Mouse (Mus musculus): ENCODE data around the gene Dtd1. TPM values are rescaled to one million over a fixed set of nuclear protein-coding genes. Genes with fewer than 3 reads are reported as not detected.

Dtd1 gene
- polyA plus RNA-seq, 1 experiment from 2014 or later, result 33.3 TPM

GRCm38 (mm10) chr2:144714596-144714995, 114.9 kb downstream of the Dtd1 start:
- Histone ChIP-seq H3K4me3 (ENCODE audit: low read depth, low read length) (no peak overlapping the region), H3K27ac (replicated peaks; ENCODE audit: low read depth, low read length) (no peak overlapping the region), H3K36me3 (ENCODE audit: control insufficient read depth, insufficient read depth, low read length) (no peaks in the 10 kb centered on the region), H3K9ac (ENCODE audit: low read depth, low read length) (no peak overlapping the region), H3K4me2 (ENCODE audit: low read depth, low read length) (no peak overlapping the region), H3K9me3 (ENCODE audit: control insufficient read depth, low read length) (0 out of 2 replicates have a peak, but pooled peaks cover 4% of the 10 kb centered on the region), H3K27me3 (replicated peaks; ENCODE audit: control insufficient read depth, insufficient read depth, low read length) (no peaks in the 10 kb centered on the region), H3K4me1 (ENCODE audit: control insufficient read depth, insufficient read depth, low read length) (peaks cover 6% of the 10 kb centered on the region; the same call in 1 of the 2 replicates)
- DNase-seq (ENCODE audit: low spot score), result no peak
- no peak for ATAC-seq (ENCODE audit: low read depth)
- 74% methylated on average over 2 of the region's 2 CpGs for WGBS

GRCm38 (mm10) chr2:144715211-144715768, 115.6 kb downstream of the Dtd1 start:
- 80% methylated on average over 2 of the region's 2 CpGs for WGBS
- H3K36me3 ChIP-seq (ENCODE audit: control insufficient read depth, insufficient read depth, low read length), result no peaks in the 10 kb centered on the region
- ATAC-seq (ENCODE audit: low read depth), result no peak

GRCm38 (mm10) chr2:144716248-144716647, 116.6 kb downstream of the Dtd1 start:
- Histone ChIP-seq H3K4me1 (ENCODE audit: control insufficient read depth, insufficient read depth, low read length) (peaks cover 12% of the 10 kb centered on the region; the same call in 1 of the 2 replicates), H3K4me2 (ENCODE audit: low read depth, low read length) (no peak overlapping the region), H3K9me3 (ENCODE audit: control insufficient read depth, low read length) (0 out of 2 replicates have a peak, but pooled peaks cover 4% of the 10 kb centered on the region), H3K27me3 (replicated peaks; ENCODE audit: control insufficient read depth, insufficient read depth, low read length) (no peaks in the 10 kb centered on the region), H3K27ac (replicated peaks; ENCODE audit: low read depth, low read length) (no peak overlapping the region), H3K36me3 (ENCODE audit: control insufficient read depth, insufficient read depth, low read length) (no peaks in the 10 kb centered on the region), H3K4me3 (ENCODE audit: low read depth, low read length) (no peak overlapping the region), H3K9ac (ENCODE audit: low read depth, low read length) (no peak overlapping the region)
- ATAC-seq (ENCODE audit: low read depth), result no peak
- DNase-seq (ENCODE audit: low spot score), result no peak
- 75% methylated on average over 5 of the region's 5 CpGs for WGBS

More at GRCm38 (mm10) chr2:144715211-144715768, 115.6 kb downstream of the Dtd1 start:
- H3K9me3 ChIP-seq (ENCODE audit: control insufficient read depth, low read length), result 0 out of 2 replicates have a peak, but pooled peaks cover 4% of the 10 kb centered on the region
- no peaks in the 10 kb centered on the region for H3K27me3 ChIP-seq (replicated peaks; ENCODE audit: control insufficient read depth, insufficient read depth, low read length)
- H3K4me2 ChIP-seq (ENCODE audit: low read depth, low read length), result no peak overlapping the region
- no peak overlapping the region for H3K4me3 ChIP-seq (ENCODE audit: low read depth, low read length)
- peaks cover 9% of the 10 kb centered on the region; the same call in 1 of the 2 replicates for H3K4me1 ChIP-seq (ENCODE audit: control insufficient read depth, insufficient read depth, low read length)
- no peak for DNase-seq (ENCODE audit: low spot score)
- H3K27ac ChIP-seq (replicated peaks; ENCODE audit: low read depth, low read length), result no peak overlapping the region
- H3K9ac ChIP-seq (ENCODE audit: low read depth, low read length), result no peak overlapping the region

GRCm38 (mm10) chr2:144718273-144718672, 118.6 kb downstream of the Dtd1 start:
- no peak overlapping the region for H3K9ac ChIP-seq (ENCODE audit: low read depth, low read length)
- H3K27me3 ChIP-seq (replicated peaks; ENCODE audit: control insufficient read depth, insufficient read depth, low read length), result no peaks in the 10 kb centered on the region
- WGBS, result 72% methylated on average over 5 of the region's 5 CpGs
- no peaks in the 10 kb centered on the region for H3K9me3 ChIP-seq (ENCODE audit: control insufficient read depth, low read length)
- H3K4me3 ChIP-seq (ENCODE audit: low read depth, low read length), result no peak overlapping the region
- no peak overlapping the region for H3K27ac ChIP-seq (replicated peaks; ENCODE audit: low read depth, low read length)
- peaks cover 12% of the 10 kb centered on the region; the same call in 1 of the 2 replicates for H3K4me1 ChIP-seq (ENCODE audit: control insufficient read depth, insufficient read depth, low read length)
- H3K4me2 ChIP-seq (ENCODE audit: low read depth, low read length), result no peak overlapping the region
- DNase-seq (ENCODE audit: low spot score) (no peak), ATAC-seq (ENCODE audit: low read depth) (no peak)
- H3K36me3 ChIP-seq (ENCODE audit: control insufficient read depth, insufficient read depth, low read length), result no peaks in the 10 kb centered on the region

GRCm38 (mm10) chr2:144719294-144719693, 119.6 kb downstream of the Dtd1 start:
- Histone ChIP-seq H3K27ac (replicated peaks; ENCODE audit: low read depth, low read length) (peak overlapping the region; percentile 39; the same call in 1 of the 2 replicates), H3K9ac (ENCODE audit: low read depth, low read length) (no peak overlapping the region), H3K9me3 (ENCODE audit: control insufficient read depth, low read length) (no peaks in the 10 kb centered on the region), H3K36me3 (ENCODE audit: control insufficient read depth, insufficient read depth, low read length) (no peaks in the 10 kb centered on the region), H3K4me3 (ENCODE audit: low read depth, low read length) (no peak overlapping the region), H3K4me2 (ENCODE audit: low read depth, low read length) (no peak overlapping the region), H3K27me3 (replicated peaks; ENCODE audit: control insufficient read depth, insufficient read depth, low read length) (no peaks in the 10 kb centered on the region), H3K4me1 (ENCODE audit: control insufficient read depth, insufficient read depth, low read length) (peaks cover 12% of the 10 kb centered on the region; the same call in 1 of the 2 replicates)
- 52% methylated on average over 5 of the region's 5 CpGs for WGBS
- ATAC-seq (ENCODE audit: low read depth), result no peak
- DNase-seq (ENCODE audit: low spot score), result peak; percentile 63

- H3K4me1 ChIP-seq (ENCODE audit: control insufficient read depth, insufficient read depth, low read length), result peaks cover 12% of the 10 kb centered on the region; the same call in 1 of the 2 replicates
- DNase-seq (ENCODE audit: low spot score) (peak; percentile 43), ATAC-seq (ENCODE audit: low read depth) (no peak)
- peak overlapping the region; percentile 39; the same call in 1 of the 2 replicates for H3K27ac ChIP-seq (replicated peaks; ENCODE audit: low read depth, low read length)
- 45% methylated on average over 4 of the region's 4 CpGs for WGBS
- H3K4me3 ChIP-seq (ENCODE audit: low read depth, low read length), result no peak overlapping the region
- H3K9ac ChIP-seq (ENCODE audit: low read depth, low read length), result no peak overlapping the region
- no peaks in the 10 kb centered on the region for H3K27me3 ChIP-seq (replicated peaks; ENCODE audit: control insufficient read depth, insufficient read depth, low read length)
- H3K9me3 ChIP-seq (ENCODE audit: control insufficient read depth, low read length), result no peaks in the 10 kb centered on the region
- no peaks in the 10 kb centered on the region for H3K36me3 ChIP-seq (ENCODE audit: control insufficient read depth, insufficient read depth, low read length)
- no peak overlapping the region for H3K4me2 ChIP-seq (ENCODE audit: low read depth, low read length)
Observed at GRCm38 (mm10) chr2:144719718-144720117, 120.0 kb downstream of the Dtd1 start.

GRCm38 (mm10) chr2:144720407-144720959, 120.8 kb downstream of the Dtd1 start:
- Histone ChIP-seq H3K9me3 (ENCODE audit: control insufficient read depth, low read length) (no peaks in the 10 kb centered on the region), H3K4me2 (ENCODE audit: low read depth, low read length) (no peak overlapping the region), H3K27me3 (replicated peaks; ENCODE audit: control insufficient read depth, insufficient read depth, low read length) (no peaks in the 10 kb centered on the region), H3K4me3 (ENCODE audit: low read depth, low read length) (no peak overlapping the region), H3K27ac (replicated peaks; ENCODE audit: low read depth, low read length) (no peak overlapping the region), H3K36me3 (ENCODE audit: control insufficient read depth, insufficient read depth, low read length) (no peaks in the 10 kb centered on the region), H3K9ac (ENCODE audit: low read depth, low read length) (no peak overlapping the region), H3K4me1 (ENCODE audit: control insufficient read depth, insufficient read depth, low read length) (peaks cover 12% of the 10 kb centered on the region; the same call in 1 of the 2 replicates)
- 39% methylated on average over 5 of the region's 5 CpGs for WGBS
- ATAC-seq (ENCODE audit: low read depth) (no peak), DNase-seq (ENCODE audit: low spot score) (no peak)

GRCm38 (mm10) chr2:144724679-144725078, 125.0 kb downstream of the Dtd1 start:
- no peak for DNase-seq (ENCODE audit: low spot score)
- Histone ChIP-seq H3K27ac (replicated peaks; ENCODE audit: low read depth, low read length) (no peak overlapping the region), H3K4me1 (ENCODE audit: control insufficient read depth, insufficient read depth, low read length) (0 out of 2 replicates have a peak, but pooled peaks cover 6% of the 10 kb centered on the region), H3K4me3 (ENCODE audit: low read depth, low read length) (no peak overlapping the region), H3K36me3 (ENCODE audit: control insufficient read depth, insufficient read depth, low read length) (no peaks in the 10 kb centered on the region), H3K9ac (ENCODE audit: low read depth, low read length) (no peak overlapping the region), H3K4me2 (ENCODE audit: low read depth, low read length) (no peak overlapping the region), H3K9me3 (ENCODE audit: control insufficient read depth, low read length) (no peaks in the 10 kb centered on the region), H3K27me3 (replicated peaks; ENCODE audit: control insufficient read depth, insufficient read depth, low read length) (no peaks in the 10 kb centered on the region)
- no peak for ATAC-seq (ENCODE audit: low read depth)
- 88% methylated on average over 1 of the region's 1 CpGs for WGBS

- 90% methylated on average over 3 of the region's 3 CpGs for WGBS
Observed at GRCm38 (mm10) chr2:144727136-144727535, 127.4 kb downstream of the Dtd1 start.

More at GRCm38 (mm10) chr2:144727136-144727535, 127.4 kb downstream of the Dtd1 start:
- no peak overlapping the region for H3K9ac ChIP-seq (ENCODE audit: low read depth, low read length)
- H3K4me1 ChIP-seq (ENCODE audit: control insufficient read depth, insufficient read depth, low read length), result no peaks in the 10 kb centered on the region
- H3K36me3 ChIP-seq (ENCODE audit: control insufficient read depth, insufficient read depth, low read length), result no peaks in the 10 kb centered on the region
- H3K9me3 ChIP-seq (ENCODE audit: control insufficient read depth, low read length), result no peaks in the 10 kb centered on the region
- no peaks in the 10 kb centered on the region for H3K27me3 ChIP-seq (replicated peaks; ENCODE audit: control insufficient read depth, insufficient read depth, low read length)
- no peak overlapping the region for H3K4me2 ChIP-seq (ENCODE audit: low read depth, low read length)
- no peak overlapping the region for H3K27ac ChIP-seq (replicated peaks; ENCODE audit: low read depth, low read length)
- DNase-seq (ENCODE audit: low spot score), result no peak
- H3K4me3 ChIP-seq (ENCODE audit: low read depth, low read length), result no peak overlapping the region
- ATAC-seq (ENCODE audit: low read depth), result no peak
